Mouse (Mus musculus): ENCODE measurements around the gene Ciart. TPM values are rescaled to one million over a fixed set of nuclear protein-coding genes. Genes with fewer than 3 reads are reported as not detected.
A peak's percentile ranks its signal among the peaks of the same experiment; 100 is the strongest.
"Not testable (repeated sequence)": the region's sequence is repeated elsewhere in the genome, so short reads cannot be mapped to it uniquely, and the experiment has no call there.

The Ciart gene
- polyA plus RNA-seq, 1 experiment from 2014 or later = 4.4 TPM

- Histone ChIP-seq H3K27ac (replicated peaks; ENCODE audit: low read depth, low read length) (peak within 1 kb of the TSS; percentile 87), H3K4me1 (ENCODE audit: control insufficient read depth, insufficient read depth, low read length) (peaks cover 13% of the 10 kb centered on the region; the same call in 1 of the 2 replicates), H3K4me2 (ENCODE audit: low read depth, low read length) (peak within 1 kb of the TSS; percentile 85), H3K36me3 (ENCODE audit: control insufficient read depth, insufficient read depth, low read length) (peaks cover 13% of the 10 kb centered on the region), H3K4me3 (ENCODE audit: low read depth, low read length) (peak within 1 kb of the TSS; percentile 70), H3K9ac (ENCODE audit: low read depth, low read length) (peak within 1 kb of the TSS; percentile 81)
- DNase-seq (ENCODE audit: low spot score) (peak; percentile 99), ATAC-seq (ENCODE audit: low read depth) (peak; percentile 98)
- not testable (repeated sequence) for H3K9me3 ChIP-seq (ENCODE audit: control insufficient read depth, low read length); H3K27me3 ChIP-seq (replicated peaks; ENCODE audit: control insufficient read depth, insufficient read depth, low read length)
- 0% methylated on average over 20 of the region's 43 CpGs for WGBS
Measured at GRCm38 (mm10) chr3:95893606-95894316, 11.7 kb upstream of the Ciart start, which contains the start of gene Aph1a. TSS of gene Aph1a (plus strand) at chr3:95893969.

- no peaks in the 10 kb centered on the region for H3K27me3 ChIP-seq (replicated peaks; ENCODE audit: control insufficient read depth, insufficient read depth, low read length)
- H3K4me1 ChIP-seq (ENCODE audit: control insufficient read depth, insufficient read depth, low read length) = peaks cover 13% of the 10 kb centered on the region; the same call in 1 of the 2 replicates
- H3K4me3 ChIP-seq (ENCODE audit: low read depth, low read length) = peak overlapping the region; percentile 70
- H3K27ac ChIP-seq (replicated peaks; ENCODE audit: low read depth, low read length) = peak overlapping the region; percentile 87
- no peaks in the 10 kb centered on the region for H3K9me3 ChIP-seq (ENCODE audit: control insufficient read depth, low read length)
- DNase-seq (ENCODE audit: low spot score) (no peak), ATAC-seq (ENCODE audit: low read depth) (no peak)
- peak overlapping the region; percentile 70 for H3K4me2 ChIP-seq (ENCODE audit: low read depth, low read length)
- WGBS = 17% methylated on average over 7 of the region's 7 CpGs
- H3K9ac ChIP-seq (ENCODE audit: low read depth, low read length) = peak overlapping the region; percentile 56
- peaks cover 9% of the 10 kb centered on the region for H3K36me3 ChIP-seq (ENCODE audit: control insufficient read depth, insufficient read depth, low read length)
Measured at GRCm38 (mm10) chr3:95893126-95893525, 11.1 kb upstream of the Ciart start.

GRCm38 (mm10) chr3:95892066-95893052 is 10.3 kb upstream of the Ciart start:
- peak; percentile 40 for DNase-seq (ENCODE audit: low spot score)
- Histone ChIP-seq H3K4me2 (ENCODE audit: low read depth, low read length) (peak overlapping the region; percentile 70), H3K27ac (replicated peaks; ENCODE audit: low read depth, low read length) (peak overlapping the region; percentile 87), H3K36me3 (ENCODE audit: control insufficient read depth, insufficient read depth, low read length) (peaks cover 1% of the 10 kb centered on the region; the same call in 1 of the 2 replicates), H3K4me1 (ENCODE audit: control insufficient read depth, insufficient read depth, low read length) (peaks cover 13% of the 10 kb centered on the region; the same call in 1 of the 2 replicates), H3K9me3 (ENCODE audit: control insufficient read depth, low read length) (no peaks in the 10 kb centered on the region), H3K27me3 (replicated peaks; ENCODE audit: control insufficient read depth, insufficient read depth, low read length) (no peaks in the 10 kb centered on the region), H3K4me3 (ENCODE audit: low read depth, low read length) (peak overlapping the region; percentile 19), H3K9ac (ENCODE audit: low read depth, low read length) (peak overlapping the region; percentile 43)
- no peak for ATAC-seq (ENCODE audit: low read depth)
- 27% methylated on average over 11 of the region's 11 CpGs for WGBS

- H3K9me3 ChIP-seq (ENCODE audit: control insufficient read depth, low read length) = no peaks in the 10 kb centered on the region
- H3K4me3 ChIP-seq (ENCODE audit: low read depth, low read length) = peak within 1 kb of the TSS; percentile 19
- ATAC-seq (ENCODE audit: low read depth) (peak; percentile 31; the same call in 1 of the 2 replicates), DNase-seq (ENCODE audit: low spot score) (peak; percentile 87)
- peak within 1 kb of the TSS; percentile 43 for H3K9ac ChIP-seq (ENCODE audit: low read depth, low read length)
- peak within 1 kb of the TSS; percentile 87 for H3K27ac ChIP-seq (replicated peaks; ENCODE audit: low read depth, low read length)
- H3K36me3 ChIP-seq (ENCODE audit: control insufficient read depth, insufficient read depth, low read length) = no peaks in the 10 kb centered on the region
- WGBS = 27% methylated on average over 12 of the region's 12 CpGs
- H3K4me1 ChIP-seq (ENCODE audit: control insufficient read depth, insufficient read depth, low read length) = peaks cover 13% of the 10 kb centered on the region; the same call in 1 of the 2 replicates
- H3K27me3 ChIP-seq (replicated peaks; ENCODE audit: control insufficient read depth, insufficient read depth, low read length) = no peaks in the 10 kb centered on the region
- H3K4me2 ChIP-seq (ENCODE audit: low read depth, low read length) = peak within 1 kb of the TSS; percentile 42
Measured at GRCm38 (mm10) chr3:95891211-95892065, 9.4 kb upstream of the Ciart start, which contains the start of gene BC028528. TSS of gene BC028528 (minus strand) at chr3:95892005.

GRCm38 (mm10) chr3:95889664-95890063 is 7.6 kb upstream of the Ciart start:
- Histone ChIP-seq H3K4me1 (ENCODE audit: control insufficient read depth, insufficient read depth, low read length) (peaks cover 9% of the 10 kb centered on the region; the same call in 1 of the 2 replicates), H3K27ac (replicated peaks; ENCODE audit: low read depth, low read length) (no peak overlapping the region; the same call in 1 of the 2 replicates), H3K36me3 (ENCODE audit: control insufficient read depth, insufficient read depth, low read length) (no peaks in the 10 kb centered on the region), H3K9ac (ENCODE audit: low read depth, low read length) (no peak overlapping the region), H3K4me2 (ENCODE audit: low read depth, low read length) (no peak overlapping the region), H3K4me3 (ENCODE audit: low read depth, low read length) (no peak overlapping the region), H3K9me3 (ENCODE audit: control insufficient read depth, low read length) (no peaks in the 10 kb centered on the region), H3K27me3 (replicated peaks; ENCODE audit: control insufficient read depth, insufficient read depth, low read length) (no peaks in the 10 kb centered on the region)
- no peak for ATAC-seq (ENCODE audit: low read depth)
- 33% methylated on average over 3 of the region's 3 CpGs for WGBS
- DNase-seq (ENCODE audit: low spot score) = no peak

GRCm38 (mm10) chr3:95887596-95887995 is 5.5 kb upstream of the Ciart start:
- H3K27me3 ChIP-seq (replicated peaks; ENCODE audit: control insufficient read depth, insufficient read depth, low read length) = no peaks in the 10 kb centered on the region
- H3K4me2 ChIP-seq (ENCODE audit: low read depth, low read length) = no peak overlapping the region
- H3K4me3 ChIP-seq (ENCODE audit: low read depth, low read length) = no peak overlapping the region
- H3K9ac ChIP-seq (ENCODE audit: low read depth, low read length) = no peak overlapping the region; the same call in 1 of the 2 replicates
- no peaks in the 10 kb centered on the region for H3K36me3 ChIP-seq (ENCODE audit: control insufficient read depth, insufficient read depth, low read length)
- peaks cover 14% of the 10 kb centered on the region; the same call in 1 of the 2 replicates for H3K4me1 ChIP-seq (ENCODE audit: control insufficient read depth, insufficient read depth, low read length)
- 71% methylated on average over 4 of the region's 4 CpGs for WGBS
- no peak overlapping the region for H3K27ac ChIP-seq (replicated peaks; ENCODE audit: low read depth, low read length)
- DNase-seq (ENCODE audit: low spot score) (no peak), ATAC-seq (ENCODE audit: low read depth) (no peak)
- H3K9me3 ChIP-seq (ENCODE audit: control insufficient read depth, low read length) = no peaks in the 10 kb centered on the region

- ATAC-seq (ENCODE audit: low read depth) (no peak), DNase-seq (ENCODE audit: low spot score) (no peak)
- Histone ChIP-seq H3K9me3 (ENCODE audit: control insufficient read depth, low read length) (no peaks in the 10 kb centered on the region), H3K36me3 (ENCODE audit: control insufficient read depth, insufficient read depth, low read length) (no peaks in the 10 kb centered on the region), H3K4me3 (ENCODE audit: low read depth, low read length) (no peak overlapping the region), H3K4me2 (ENCODE audit: low read depth, low read length) (no peak overlapping the region), H3K27me3 (replicated peaks; ENCODE audit: control insufficient read depth, insufficient read depth, low read length) (no peaks in the 10 kb centered on the region), H3K4me1 (ENCODE audit: control insufficient read depth, insufficient read depth, low read length) (peaks cover 11% of the 10 kb centered on the region; the same call in 1 of the 2 replicates), H3K27ac (replicated peaks; ENCODE audit: low read depth, low read length) (no peak overlapping the region), H3K9ac (ENCODE audit: low read depth, low read length) (no peak overlapping the region)
- 69% methylated on average over 5 of the region's 5 CpGs for WGBS
Measured at GRCm38 (mm10) chr3:95884400-95884799, 2.3 kb upstream of the Ciart start.

All from embryonic facial prominence, embryonic 14.5 days (tissue).